Mouse (Mus musculus): ENCODE results near the gene Borcs5. TPM values are rescaled to one million over a fixed set of nuclear protein-coding genes. Genes with fewer than 3 reads are reported as not detected.

Gene Borcs5
- polyA plus RNA-seq, 1 experiment from 2014 or later: 15.4 TPM

GRCm38 (mm10) chr6:134610380-134610779, 28.9 kb upstream of the Borcs5 start:
- no peaks in the 10 kb centered on the region for H3K27me3 ChIP-seq (replicated peaks)
- H3K4me1 ChIP-seq (replicated peaks): peaks cover 14% of the 10 kb centered on the region; the same call in 1 of the 2 replicates
- H3K27ac ChIP-seq: no peak overlapping the region
- H3K4me2 ChIP-seq (replicated peaks): no peak overlapping the region
- no peaks in the 10 kb centered on the region for H3K9me3 ChIP-seq
- WGBS: 81% methylated on average over 9 of the region's 9 CpGs
- no peak overlapping the region for H3K9ac ChIP-seq
- ATAC-seq: no peak
- no peak overlapping the region for H3K4me3 ChIP-seq (replicated peaks)
- H3K36me3 ChIP-seq: no peaks in the 10 kb centered on the region

- no peak overlapping the region for H3K27ac ChIP-seq
Measured at GRCm38 (mm10) chr6:134611896-134612295, 27.4 kb upstream of the Borcs5 start.

GRCm38 (mm10) chr6:134614322-134614721, 25.0 kb upstream of the Borcs5 start:
- peaks cover 10% of the 10 kb centered on the region; the same call in 1 of the 2 replicates for H3K4me1 ChIP-seq (replicated peaks)
- peak overlapping the region; percentile 43; the same call in 1 of the 2 replicates for H3K4me2 ChIP-seq (replicated peaks)
- H3K4me3 ChIP-seq (replicated peaks): no peak overlapping the region
- no peak overlapping the region for H3K9ac ChIP-seq
- H3K27me3 ChIP-seq (replicated peaks): no peaks in the 10 kb centered on the region
- WGBS: 35% methylated on average over 4 of the region's 4 CpGs
- H3K9me3 ChIP-seq: no peaks in the 10 kb centered on the region
- peak; percentile 67 for ATAC-seq
- no peak overlapping the region for H3K27ac ChIP-seq
- H3K36me3 ChIP-seq: no peaks in the 10 kb centered on the region

More at GRCm38 (mm10) chr6:134611896-134612295, 27.4 kb upstream of the Borcs5 start:
- no peak for ATAC-seq
- WGBS: 54% methylated on average over 13 of the region's 13 CpGs
- Histone ChIP-seq H3K27me3 (replicated peaks) (no peaks in the 10 kb centered on the region), H3K4me1 (replicated peaks) (peaks cover 10% of the 10 kb centered on the region; the same call in 1 of the 2 replicates), H3K4me2 (replicated peaks) (0 out of 2 replicates have a peak overlapping the region, but pooled peaks have one; percentile 17), H3K4me3 (replicated peaks) (no peak overlapping the region), H3K9me3 (no peaks in the 10 kb centered on the region), H3K36me3 (no peaks in the 10 kb centered on the region), H3K9ac (no peak overlapping the region)

- Histone ChIP-seq H3K4me2 (replicated peaks) (peak overlapping the region; percentile 43), H3K36me3 (no peaks in the 10 kb centered on the region), H3K9me3 (no peaks in the 10 kb centered on the region), H3K4me3 (replicated peaks) (peak overlapping the region; percentile 10; the same call in 1 of the 2 replicates), H3K27ac (no peak overlapping the region), H3K9ac (no peak overlapping the region), H3K27me3 (replicated peaks) (no peaks in the 10 kb centered on the region), H3K4me1 (replicated peaks) (peaks cover 10% of the 10 kb centered on the region; the same call in 1 of the 2 replicates)
- ATAC-seq: peak; percentile 92
- 5% methylated on average over 16 of the region's 16 CpGs for WGBS
Measured at GRCm38 (mm10) chr6:134614723-134615648, 24.3 kb upstream of the Borcs5 start.

GRCm38 (mm10) chr6:134617589-134617988, 21.7 kb upstream of the Borcs5 start:
- WGBS: 49% methylated on average over 3 of the region's 3 CpGs
- Histone ChIP-seq H3K4me2 (replicated peaks) (no peak overlapping the region), H3K27me3 (replicated peaks) (no peaks in the 10 kb centered on the region), H3K4me1 (replicated peaks) (peaks cover 3% of the 10 kb centered on the region; the same call in 1 of the 2 replicates), H3K4me3 (replicated peaks) (no peak overlapping the region), H3K36me3 (no peaks in the 10 kb centered on the region), H3K27ac (no peak overlapping the region), H3K9ac (no peak overlapping the region), H3K9me3 (no peaks in the 10 kb centered on the region)
- ATAC-seq: no peak

- ATAC-seq: no peak
- H3K27ac ChIP-seq: no peak overlapping the region
- 70% methylated on average over 3 of the region's 3 CpGs for WGBS
- H3K36me3 ChIP-seq: no peaks in the 10 kb centered on the region
- H3K4me3 ChIP-seq (replicated peaks): no peak overlapping the region
- H3K9me3 ChIP-seq: no peaks in the 10 kb centered on the region
- no peak overlapping the region for H3K9ac ChIP-seq
- no peaks in the 10 kb centered on the region for H3K4me1 ChIP-seq (replicated peaks)
- no peaks in the 10 kb centered on the region for H3K27me3 ChIP-seq (replicated peaks)
- H3K4me2 ChIP-seq (replicated peaks): no peak overlapping the region
Measured at GRCm38 (mm10) chr6:134620129-134620528, 19.2 kb upstream of the Borcs5 start.

- Histone ChIP-seq H3K27ac (no peak overlapping the region), H3K4me2 (replicated peaks) (no peak overlapping the region), H3K36me3 (no peaks in the 10 kb centered on the region), H3K4me1 (replicated peaks) (no peaks in the 10 kb centered on the region), H3K9ac (no peak overlapping the region), H3K4me3 (replicated peaks) (no peak overlapping the region), H3K9me3 (no peaks in the 10 kb centered on the region), H3K27me3 (replicated peaks) (no peaks in the 10 kb centered on the region)
- WGBS: 67% methylated on average over 6 of the region's 6 CpGs
- no peak for ATAC-seq
Measured at GRCm38 (mm10) chr6:134620846-134621551, 18.3 kb upstream of the Borcs5 start.

GRCm38 (mm10) chr6:134621552-134621949, 17.8 kb upstream of the Borcs5 start:
- H3K9ac ChIP-seq: no peak overlapping the region
- no peaks in the 10 kb centered on the region for H3K27me3 ChIP-seq (replicated peaks)
- no peak overlapping the region for H3K4me2 ChIP-seq (replicated peaks)
- no peaks in the 10 kb centered on the region for H3K9me3 ChIP-seq
- WGBS: 82% methylated on average over 14 of the region's 14 CpGs
- H3K4me1 ChIP-seq (replicated peaks): no peaks in the 10 kb centered on the region
- no peak overlapping the region for H3K27ac ChIP-seq
- no peak for ATAC-seq
- H3K36me3 ChIP-seq: no peaks in the 10 kb centered on the region
- H3K4me3 ChIP-seq (replicated peaks): no peak overlapping the region

GRCm38 (mm10) chr6:134625431-134625830, 13.9 kb upstream of the Borcs5 start:
- no peak overlapping the region for H3K4me2 ChIP-seq (replicated peaks)
- H3K4me1 ChIP-seq (replicated peaks): no peaks in the 10 kb centered on the region
- no peak overlapping the region for H3K9ac ChIP-seq
- no peaks in the 10 kb centered on the region for H3K36me3 ChIP-seq
- no peak overlapping the region for H3K27ac ChIP-seq
- H3K27me3 ChIP-seq (replicated peaks): no peaks in the 10 kb centered on the region
- no peaks in the 10 kb centered on the region for H3K9me3 ChIP-seq
- 66% methylated on average over 12 of the region's 12 CpGs for WGBS
- no peak for ATAC-seq
- H3K4me3 ChIP-seq (replicated peaks): no peak overlapping the region

- Histone ChIP-seq H3K4me2 (replicated peaks) (no peak overlapping the region), H3K9me3 (no peaks in the 10 kb centered on the region), H3K9ac (no peak overlapping the region), H3K27me3 (replicated peaks) (no peaks in the 10 kb centered on the region), H3K27ac (no peak overlapping the region), H3K36me3 (no peaks in the 10 kb centered on the region), H3K4me3 (replicated peaks) (no peak overlapping the region), H3K4me1 (replicated peaks) (no peaks in the 10 kb centered on the region)
- 70% methylated on average over 1 of the region's 1 CpGs for WGBS
- ATAC-seq: 0 out of 2 replicates have a peak, but pooled peaks have one; percentile 42
Measured at GRCm38 (mm10) chr6:134626564-134626963, 12.7 kb upstream of the Borcs5 start.

GRCm38 (mm10) chr6:134630447-134630846, 8.9 kb upstream of the Borcs5 start:
- no peak overlapping the region for H3K27ac ChIP-seq
- WGBS: 65% methylated on average over 9 of the region's 9 CpGs
- no peak for ATAC-seq

More at GRCm38 (mm10) chr6:134630447-134630846, 8.9 kb upstream of the Borcs5 start:
- Histone ChIP-seq H3K4me2 (replicated peaks) (no peak overlapping the region), H3K27me3 (replicated peaks) (no peaks in the 10 kb centered on the region), H3K9me3 (no peaks in the 10 kb centered on the region), H3K4me3 (replicated peaks) (no peak overlapping the region), H3K36me3 (no peaks in the 10 kb centered on the region), H3K4me1 (replicated peaks) (peaks cover 7% of the 10 kb centered on the region; the same call in 1 of the 2 replicates), H3K9ac (no peak overlapping the region)
